Mouse (Mus musculus) embryo, embryonic 9.5 days (tissue): ENCODE results near the gene Cpn1.

Experiments used
- DNase-seq: peaks from one replicate; pipeline ENCODE4 v3.0.0-alpha.2; 2017; ENCODE audit errors: extremely low spot score

Cpn1 gene

DNA sequence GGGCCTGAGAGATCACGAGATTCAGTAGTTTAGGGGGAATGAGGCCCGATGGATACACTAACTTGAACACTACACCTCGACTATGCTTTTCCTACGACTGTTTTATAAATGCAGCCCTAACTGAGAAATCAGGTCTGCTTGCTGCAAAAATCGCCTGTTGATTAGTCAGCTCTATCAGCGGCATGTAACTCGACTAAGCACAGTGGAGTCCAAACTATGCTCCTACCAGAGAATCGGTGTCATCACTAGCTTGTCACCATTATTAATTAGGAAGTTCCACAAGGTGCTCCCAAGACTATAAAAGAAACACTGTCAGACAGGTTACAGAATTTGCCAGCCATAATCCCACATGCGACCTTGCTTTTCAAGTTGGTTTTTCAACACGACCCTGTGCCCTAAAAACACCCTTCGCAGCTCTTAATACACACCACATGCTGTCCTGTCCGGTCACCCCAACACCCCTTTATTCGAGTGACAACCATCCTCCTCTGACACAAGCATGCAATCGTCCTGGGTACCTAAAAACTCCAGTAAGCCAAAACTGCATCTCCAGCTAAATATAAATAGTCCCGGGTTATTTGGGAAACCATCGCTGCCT is 47.1 kb downstream of the Cpn1 start:
- no peak for DNase-seq

DNA sequence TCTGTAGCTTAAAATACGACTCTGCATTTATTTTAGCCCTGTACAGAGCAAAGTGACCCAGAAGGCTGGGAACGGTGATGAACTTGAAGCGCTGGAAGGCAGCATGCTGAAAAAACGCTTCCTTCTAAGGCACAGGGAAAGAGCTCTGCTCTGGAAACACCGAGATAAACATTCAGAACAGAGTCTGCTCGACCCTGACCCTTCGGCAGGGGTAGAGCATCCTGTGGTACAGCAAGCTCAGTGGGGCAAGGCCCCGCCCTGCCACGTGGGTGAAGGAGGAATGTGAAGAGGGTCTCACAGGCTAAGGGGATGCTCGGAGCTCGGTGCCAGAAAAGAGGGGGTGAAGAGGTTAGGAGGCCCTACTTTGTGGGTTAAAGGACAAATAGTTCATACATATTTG is 48.0 kb downstream of the Cpn1 start:
- no peak for DNase-seq

DNA sequence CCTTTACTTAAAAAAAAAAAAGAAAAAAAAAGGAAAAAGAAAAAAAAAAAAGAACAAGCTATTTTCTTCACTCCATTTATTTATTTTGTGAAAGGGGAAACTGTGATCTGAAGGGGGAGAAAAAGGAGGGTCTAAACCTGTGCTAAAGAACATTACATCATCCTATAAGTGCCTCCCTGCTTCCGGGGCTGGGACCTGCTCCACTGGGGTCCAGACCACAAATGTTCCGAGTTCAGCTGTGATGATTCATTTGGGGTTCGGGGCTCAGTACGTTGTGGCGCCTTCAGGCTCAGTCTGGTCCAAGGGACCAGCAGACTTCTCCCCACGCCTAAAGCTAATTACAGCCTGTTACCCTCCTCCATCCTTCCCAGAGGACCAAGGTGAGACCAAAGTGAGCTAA is 55.4 kb downstream of the Cpn1 start:
- no peak for DNase-seq

DNA sequence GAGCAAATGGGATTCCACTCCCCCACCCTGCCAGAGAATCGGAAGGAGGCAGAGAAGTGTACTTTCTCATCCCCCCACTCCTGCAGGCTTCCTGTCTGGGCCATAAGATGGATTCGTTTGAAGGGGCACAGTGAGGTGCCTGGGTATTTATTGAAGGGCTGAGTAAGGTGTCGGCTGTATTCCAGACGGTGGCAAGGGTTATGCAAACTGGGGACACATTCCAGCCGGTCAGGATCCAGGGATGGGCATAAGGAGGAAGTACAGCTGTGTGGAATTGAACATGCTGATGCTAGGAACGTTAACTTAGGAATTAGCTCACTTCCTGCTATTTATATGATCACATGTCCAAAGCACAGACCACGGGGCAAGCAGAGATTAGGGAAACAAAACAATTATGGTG is 56.0 kb downstream of the Cpn1 start:
- no peak for DNase-seq

DNA sequence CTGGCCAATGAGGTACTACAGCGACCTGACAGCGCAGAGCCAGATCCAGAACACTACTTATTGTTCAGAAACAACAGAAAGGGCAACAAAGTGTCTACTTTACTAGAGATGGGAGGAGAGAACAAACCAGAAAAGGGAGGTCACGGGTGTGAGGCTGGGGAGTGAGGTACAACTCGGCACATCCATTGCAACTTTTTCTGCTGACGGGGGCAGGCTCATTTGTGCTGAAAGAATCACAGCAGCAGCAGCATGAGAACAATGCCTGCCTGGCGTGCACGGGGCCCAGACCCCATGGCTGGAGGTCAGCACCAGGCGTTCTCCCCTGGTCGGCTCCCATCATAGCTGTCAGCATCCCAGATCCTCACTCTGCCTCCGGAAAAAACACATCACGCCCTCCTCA is 56.5 kb downstream of the Cpn1 start:
- DNase-seq = no peak

DNA sequence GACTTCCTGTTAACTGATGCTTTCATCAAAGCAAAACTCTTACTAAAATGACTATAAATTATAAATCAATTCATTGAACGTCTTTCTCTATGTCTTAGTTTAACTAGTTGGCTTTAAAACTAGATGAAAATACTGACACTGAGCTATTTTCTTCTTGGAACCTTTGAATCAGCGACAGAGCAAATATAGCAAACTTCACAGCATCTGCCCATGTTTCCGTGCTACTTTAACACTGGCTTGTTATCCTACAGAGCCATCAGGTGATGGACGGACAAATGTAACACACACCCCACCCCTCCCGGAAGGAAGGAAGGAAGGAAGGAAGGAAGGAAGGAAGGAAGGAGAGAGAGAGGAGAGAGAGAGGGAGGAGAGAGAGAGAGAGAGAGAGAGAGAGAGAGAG is 58.4 kb downstream of the Cpn1 start:
- no peak for DNase-seq

DNA sequence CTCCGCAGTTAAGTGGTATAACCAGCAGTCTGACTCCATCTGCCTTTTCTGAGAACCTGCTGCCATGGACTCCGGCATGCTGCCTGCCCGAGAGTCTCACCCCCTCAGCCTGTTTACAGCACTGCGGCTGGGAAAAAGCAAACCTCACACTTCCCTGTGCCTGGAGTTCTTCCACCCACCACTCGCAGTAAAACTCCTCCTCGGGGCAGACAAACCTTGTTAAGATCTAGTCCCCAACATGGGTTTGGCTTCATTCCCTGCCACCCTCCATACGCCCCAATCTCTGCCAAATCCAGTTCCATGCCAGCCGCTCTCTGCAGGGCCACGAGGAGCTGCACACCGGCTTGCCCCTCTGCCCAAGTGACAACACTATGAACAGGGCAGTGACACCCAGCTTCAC is 59.3 kb downstream of the Cpn1 start:
- DNase-seq = no peak

DNA sequence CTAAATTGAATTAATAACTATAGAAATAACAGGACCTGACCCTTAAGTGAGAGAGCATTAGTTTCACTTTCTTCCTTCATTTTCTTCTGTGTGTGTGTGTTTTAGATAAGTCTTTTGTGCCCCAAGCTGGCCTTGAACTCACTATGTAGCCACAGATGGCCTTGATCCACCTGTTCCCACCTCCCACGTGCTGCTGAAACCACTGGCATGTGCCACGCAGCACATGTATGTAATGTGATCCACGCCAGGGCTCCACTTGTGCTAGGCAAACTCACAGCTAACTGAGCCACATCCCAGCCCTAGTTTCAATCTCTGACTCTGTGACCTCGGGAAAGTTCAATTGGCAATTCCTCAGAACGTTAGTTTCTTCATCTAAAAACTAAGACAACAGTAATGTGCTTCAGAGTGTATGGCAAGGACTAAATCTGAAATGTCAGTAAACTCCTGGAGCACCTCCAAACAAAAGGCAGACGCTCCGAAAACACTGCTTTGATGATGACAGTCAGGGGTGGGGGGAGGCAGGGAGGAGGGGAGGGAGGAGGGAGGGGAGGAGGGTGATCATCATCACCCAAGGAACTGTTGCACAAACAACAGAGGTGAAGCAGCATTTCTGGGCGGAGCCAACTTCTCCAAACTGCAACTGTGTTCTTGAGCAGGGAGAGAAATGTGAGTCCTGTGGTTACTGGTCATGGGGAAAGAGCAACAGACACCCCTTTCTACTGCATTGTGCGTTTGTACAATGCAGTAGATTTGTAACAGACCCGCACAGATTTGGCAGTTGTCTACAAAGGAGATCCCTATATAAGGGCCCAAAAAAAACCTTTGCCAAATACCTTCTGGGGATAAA is 60.0 kb downstream of the Cpn1 start:
- DNase-seq = no peak

DNA sequence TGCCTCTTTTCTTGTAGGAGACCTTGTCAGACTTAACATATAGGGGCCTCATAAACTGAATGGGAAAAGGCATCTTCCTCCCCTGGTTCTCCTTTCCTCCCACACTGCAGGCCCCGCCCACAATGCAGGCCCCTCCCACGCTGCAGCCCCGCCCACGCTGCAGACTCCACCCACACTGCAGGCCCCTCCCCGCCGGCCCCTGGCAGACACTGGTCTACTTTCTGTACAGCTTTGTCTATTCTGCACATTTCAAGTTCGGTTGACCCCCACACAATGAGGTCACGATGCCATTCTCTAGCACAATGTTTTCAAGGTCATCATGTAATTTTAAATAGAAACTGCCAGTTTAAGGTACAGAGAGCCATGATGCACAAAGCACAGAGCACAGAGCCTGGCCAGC is 62.0 kb downstream of the Cpn1 start:
- DNase-seq = no peak

DNA sequence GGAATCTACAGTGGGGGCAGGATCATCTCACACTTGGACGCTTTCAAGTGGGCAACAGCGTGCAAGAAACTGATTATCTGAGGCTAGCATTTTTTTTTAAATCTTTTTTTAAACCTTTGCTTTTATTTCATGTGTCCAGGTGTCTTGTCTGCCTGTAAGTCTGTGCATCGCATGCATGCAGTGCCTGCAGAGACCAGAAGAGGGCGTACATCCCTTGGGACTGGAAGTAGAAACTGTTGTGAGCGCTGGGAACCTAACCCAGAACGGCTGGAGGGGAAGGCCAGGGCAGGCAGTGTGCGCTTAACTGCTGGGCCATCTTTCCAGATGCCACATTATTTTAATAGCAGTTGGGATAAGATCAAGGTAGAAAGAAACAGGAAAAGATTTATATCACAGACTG is 63.4 kb downstream of the Cpn1 start:
- no peak for DNase-seq

DNA sequence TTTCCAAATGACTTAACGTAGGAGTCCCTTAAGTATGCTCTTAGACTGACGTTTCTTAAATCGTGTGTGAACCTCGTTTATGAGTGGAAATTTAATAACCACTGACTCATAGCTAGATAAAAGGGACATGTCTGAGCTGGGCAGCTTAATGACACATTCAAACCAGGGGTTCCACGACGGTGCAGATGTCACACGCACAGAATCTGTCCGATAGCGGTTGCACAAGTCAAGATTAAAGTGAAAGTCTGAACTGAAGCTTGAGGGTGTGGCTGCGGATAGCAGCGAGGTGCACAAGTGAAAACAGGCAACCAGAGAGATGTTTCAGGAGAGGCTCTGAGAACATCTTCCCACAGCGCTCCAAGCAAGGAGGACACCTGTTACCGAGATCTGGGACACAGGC is 64.9 kb downstream of the Cpn1 start:
- DNase-seq = no peak

DNA sequence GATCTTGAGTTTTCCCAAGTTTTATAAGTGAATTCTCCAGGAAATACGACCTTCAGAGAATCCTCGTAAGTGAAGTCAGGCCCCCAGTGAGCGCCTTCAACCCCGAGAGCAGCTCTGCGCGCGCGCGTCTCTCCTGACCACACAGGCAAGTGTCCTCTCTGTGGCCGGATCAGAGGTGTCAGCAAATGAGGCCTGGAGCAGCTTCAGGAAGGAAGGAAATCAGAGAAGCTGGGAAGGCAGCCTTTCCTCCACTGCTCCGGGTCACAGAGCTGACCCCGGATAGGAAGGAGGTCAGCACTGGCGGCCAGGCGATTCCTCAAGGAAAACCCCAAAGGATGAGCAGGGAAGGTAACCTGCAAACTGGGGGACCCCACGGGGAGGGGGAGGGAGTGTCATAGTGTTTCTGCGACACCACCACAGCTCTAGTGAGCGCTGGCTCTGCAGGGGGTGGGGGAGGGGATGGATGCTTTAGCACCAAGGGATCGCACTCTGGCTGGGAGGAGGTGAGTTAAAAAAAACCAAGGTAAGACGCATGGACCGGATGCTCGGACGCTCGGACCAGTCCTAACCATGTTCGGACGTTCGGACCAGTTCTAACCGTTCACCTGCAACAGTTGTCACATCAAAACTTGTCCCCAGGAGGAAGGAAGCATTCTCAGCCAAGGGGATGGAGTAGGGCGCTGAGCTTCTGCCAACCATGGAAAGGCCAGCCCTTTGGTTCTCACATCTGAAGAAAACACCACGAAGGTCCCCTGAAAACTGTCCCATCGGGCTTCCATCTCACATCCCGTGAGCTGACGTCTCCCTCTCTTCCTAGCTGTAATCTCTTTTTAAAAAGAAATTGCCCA is 65.7 kb downstream of the Cpn1 start:
- DNase-seq = peak; percentile 62

DNA sequence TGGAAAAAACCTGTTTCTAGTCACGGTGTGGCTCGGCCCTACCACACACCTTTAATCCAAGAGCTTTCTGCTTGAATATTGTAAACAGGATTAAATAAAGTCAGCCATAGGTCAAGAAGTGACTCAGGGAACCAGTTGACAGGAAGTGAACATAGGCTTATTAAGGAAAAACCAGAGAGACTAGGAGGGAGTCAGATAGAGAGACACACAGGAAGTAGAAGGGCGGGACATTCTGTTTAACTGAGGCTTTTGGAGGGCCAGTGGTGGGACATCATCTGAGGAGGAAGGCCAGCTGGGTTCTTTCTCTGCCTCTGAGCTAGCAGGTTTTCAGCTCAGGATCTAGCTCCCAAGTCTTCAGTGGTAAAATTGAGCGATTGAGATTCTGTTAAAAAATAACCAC is 66.5 kb downstream of the Cpn1 start:
- DNase-seq = no peak

DNA sequence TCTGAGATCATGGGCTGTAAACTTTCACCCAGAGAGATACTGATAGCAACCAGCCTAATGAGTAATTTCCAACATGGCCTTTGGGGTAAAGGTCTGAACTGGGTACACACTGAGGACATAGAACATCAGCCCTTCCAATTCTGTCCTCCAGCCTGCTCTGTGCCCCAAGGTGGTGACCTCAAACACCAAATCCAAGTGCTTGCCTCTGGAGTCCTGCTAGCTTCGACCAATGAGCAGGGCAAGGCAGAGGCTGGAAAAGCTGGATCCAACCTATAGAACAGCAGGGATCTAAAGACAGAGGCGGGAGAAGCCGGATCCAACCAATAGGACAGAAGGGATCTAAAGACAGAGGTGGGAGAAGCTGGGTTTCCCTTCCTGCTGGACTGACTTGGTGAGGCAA is 67.5 kb downstream of the Cpn1 start:
- DNase-seq = no peak

DNA sequence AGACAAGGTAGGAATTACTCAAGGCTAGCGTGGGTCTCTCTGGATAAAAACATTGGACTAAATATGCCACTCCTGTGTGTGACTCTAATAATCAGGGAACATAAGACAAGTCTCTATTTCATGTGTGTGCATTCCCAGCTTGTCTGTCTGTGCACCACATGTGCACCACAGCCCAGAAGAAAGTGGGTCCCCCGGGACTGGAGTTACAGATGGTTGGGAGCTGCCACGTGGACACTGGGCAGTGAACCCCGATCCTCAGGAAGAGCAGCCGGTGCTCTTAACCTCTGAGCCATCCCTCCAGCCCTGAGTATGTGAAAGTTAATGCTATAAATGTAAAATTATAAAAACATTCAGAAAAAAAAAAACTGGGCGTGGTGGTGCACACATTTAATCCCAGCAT is 68.6 kb downstream of the Cpn1 start:
- no peak for DNase-seq

DNA sequence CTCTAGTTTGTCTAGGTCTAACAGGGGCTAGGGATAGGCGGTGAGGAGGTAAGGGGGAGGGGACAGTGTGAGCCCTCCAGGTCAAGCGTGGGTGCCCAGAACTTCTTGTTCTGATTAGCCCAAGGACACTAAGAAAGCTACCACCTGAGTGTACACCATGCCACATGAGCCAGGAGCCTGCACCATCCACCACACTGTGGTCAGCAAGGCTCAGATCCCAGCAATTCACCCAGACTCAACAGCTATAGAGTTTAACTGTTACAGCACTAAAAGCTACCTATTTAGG is 69.0 kb downstream of the Cpn1 start:
- DNase-seq = no peak

DNA sequence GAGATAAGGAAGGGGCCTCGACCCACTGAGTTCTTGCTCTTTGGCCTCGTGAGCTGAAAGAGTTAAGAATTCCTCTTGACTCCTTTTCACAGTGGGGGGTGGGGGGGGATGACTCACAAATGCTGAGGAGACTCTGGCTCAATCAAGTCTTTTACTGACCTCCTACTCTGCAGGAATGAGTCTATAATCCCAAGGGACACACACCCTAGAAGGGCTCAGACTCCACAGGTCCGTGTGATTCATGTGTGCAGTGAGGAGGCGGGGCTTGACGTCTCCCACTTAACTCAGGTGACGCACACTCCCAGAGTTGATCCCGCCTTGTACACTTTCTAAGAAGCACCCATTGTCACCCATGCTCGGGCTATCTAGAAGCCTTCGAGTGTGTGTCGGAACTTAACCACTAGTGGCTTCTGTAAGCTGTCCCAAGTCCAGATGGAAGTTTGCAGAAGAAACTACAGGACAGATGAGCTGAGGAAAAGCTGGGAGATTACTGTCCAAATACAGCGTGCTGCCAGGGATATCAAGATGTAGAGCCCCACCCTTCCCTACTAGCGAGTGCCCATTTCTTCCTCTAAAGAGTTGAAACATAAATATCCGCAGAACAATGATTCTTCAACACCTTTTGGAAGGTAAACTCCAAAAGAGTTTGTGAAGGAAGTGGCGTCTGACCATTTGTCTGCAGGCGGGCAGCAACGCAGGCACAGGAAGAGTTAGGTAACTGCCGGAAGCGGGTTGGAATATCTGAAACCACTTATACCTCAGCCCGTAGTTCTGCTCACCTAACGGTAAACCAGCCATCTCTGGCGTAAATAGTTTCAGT is 69.6 kb downstream of the Cpn1 start:
- no peak for DNase-seq

DNA sequence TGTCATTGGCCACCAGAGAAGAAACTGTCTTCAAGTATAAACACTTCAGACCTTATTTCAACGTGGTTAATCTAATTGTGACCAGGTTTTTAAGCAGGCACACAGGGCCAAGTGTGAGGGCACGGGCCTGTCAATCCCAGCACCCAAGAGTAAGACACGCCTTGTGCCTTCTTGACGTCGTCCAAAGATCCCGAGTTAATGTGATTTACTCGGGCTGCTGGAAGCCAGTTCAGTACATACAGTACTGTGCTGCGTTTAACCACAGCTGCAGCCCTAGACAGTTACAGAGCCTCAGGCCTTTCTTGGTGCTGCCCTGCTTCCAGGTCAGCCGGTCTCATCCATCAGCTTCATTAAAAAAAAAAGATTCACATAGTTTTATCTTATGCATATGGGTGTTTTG is 70.9 kb downstream of the Cpn1 start:
- no peak for DNase-seq

DNA sequence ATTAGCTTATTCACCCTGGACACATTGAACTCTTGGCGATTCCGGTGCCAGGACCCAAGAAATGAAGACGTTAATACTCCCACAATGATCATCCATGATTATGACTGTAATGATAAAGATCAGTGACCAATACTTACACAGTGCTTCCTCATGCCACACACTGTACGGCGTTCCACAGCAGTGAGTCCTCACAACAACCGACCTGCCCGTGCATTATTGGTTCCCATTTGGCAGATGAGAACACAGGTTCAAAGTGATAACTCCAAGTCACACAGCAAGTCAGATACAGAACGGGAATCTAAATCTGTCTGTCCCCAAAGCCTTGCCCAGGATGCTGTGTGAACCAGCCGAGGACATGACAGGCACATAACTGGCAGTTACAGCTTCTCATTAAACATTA is 71.4 kb downstream of the Cpn1 start:
- no peak for DNase-seq

DNA sequence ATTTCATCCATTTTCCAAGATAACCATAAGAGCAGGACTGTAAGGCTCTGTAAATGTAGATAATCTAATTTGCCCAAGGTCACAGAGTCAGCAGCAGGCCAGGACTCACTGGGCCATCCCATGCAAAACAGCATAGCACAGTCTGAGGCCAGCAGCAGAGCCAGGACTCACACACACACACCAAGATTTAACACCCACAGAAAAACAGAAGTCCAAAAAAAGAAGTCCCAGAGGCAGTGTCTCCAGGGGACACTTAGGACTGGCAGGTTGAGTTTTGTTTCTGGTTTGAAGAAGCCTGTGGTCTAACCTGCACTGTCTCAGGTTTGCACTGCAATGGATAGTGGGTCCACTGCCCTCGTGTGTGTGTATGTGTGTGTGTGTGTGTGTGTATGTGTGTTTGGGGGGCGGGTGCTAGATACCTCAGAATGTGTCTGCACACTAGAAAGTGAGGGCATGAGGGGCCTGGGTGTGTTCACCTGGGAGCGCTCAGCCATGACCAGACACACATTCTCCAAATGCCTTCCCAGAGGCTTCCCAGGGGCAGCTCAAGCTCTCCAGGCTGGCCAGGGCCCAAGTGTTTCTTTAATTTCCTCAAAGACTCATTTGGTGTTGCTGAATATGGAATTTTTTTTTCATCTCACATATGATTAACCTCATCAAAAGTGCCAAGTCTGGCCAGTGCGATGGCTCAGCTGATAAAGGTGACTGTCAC is 73.4 kb downstream of the Cpn1 start:
- DNase-seq = no peak

DNA sequence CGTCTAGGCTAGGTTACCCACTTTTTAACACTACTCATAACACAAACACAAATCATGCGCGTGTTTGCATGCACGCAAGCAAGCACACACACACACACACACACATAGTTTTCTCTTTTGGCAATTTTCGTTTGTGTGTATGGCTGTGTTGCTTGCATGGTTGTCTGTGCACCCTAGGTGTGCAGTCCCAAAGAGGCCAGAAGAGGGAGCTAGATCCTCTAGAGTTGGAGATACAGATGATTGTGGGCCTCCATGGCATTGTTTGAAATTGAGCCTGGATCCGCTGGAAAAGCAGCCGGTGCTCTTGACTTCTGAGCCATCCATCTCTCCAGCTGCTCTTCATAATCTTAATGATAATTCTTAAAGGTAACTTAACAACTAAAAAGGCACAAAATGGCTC is 79.9 kb downstream of the Cpn1 start:
- no peak for DNase-seq
